Mouse (Mus musculus) thymus, adult 2 months (tissue): ENCODE measurements around the gene Slc25a44.
"Not testable (repeated sequence)": the region's sequence is repeated elsewhere in the genome, so short reads cannot be mapped to it uniquely, and the experiment has no call there.

ENCODE experiments used
- CTCF ChIP-seq: fragments of 200-500 bp; IDR thresholded peaks from 2 replicates; pipeline ENCODE4 v1.5.1; 2012; ENCODE audit warnings: mild to moderate bottlenecking, control low read depth, low read length, moderate library complexity, borderline replicate concordance; ENCODE audit not compliant: control insufficient read depth, poor library complexity, insufficient read depth; ENCODE audit errors: extremely low read depth
- POLR2A ChIP-seq: fragments of 200-500 bp; IDR thresholded peaks from 2 replicates; pipeline ENCODE4 v1.6.1; 2012; ENCODE audit warnings: mild to moderate bottlenecking, low read length, control low read depth, moderate library complexity; ENCODE audit not compliant: control insufficient read depth, poor library complexity, insufficient read depth; ENCODE audit errors: extremely low read depth

DNA sequence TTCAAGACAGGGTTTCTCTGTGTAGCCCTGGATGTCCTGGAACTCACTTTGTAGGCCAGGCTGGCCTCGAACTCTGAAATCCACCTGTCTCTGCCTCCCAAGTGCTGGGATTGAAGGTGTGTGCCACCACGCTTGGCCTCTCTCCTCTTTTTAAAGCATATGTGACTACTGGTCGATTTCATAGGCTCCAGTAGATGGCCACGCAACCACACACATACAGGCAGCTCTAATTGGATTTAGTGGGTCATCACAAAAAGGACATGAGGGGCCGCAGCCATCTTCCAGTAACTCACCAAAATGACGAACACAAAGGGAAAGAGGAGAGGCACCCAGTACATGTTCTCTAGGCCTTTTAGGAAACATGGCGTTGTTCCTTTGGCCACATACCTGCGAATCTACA is 3.7 kb upstream of the Slc25a44 start:
- TF ChIP-seq CTCF, POLR2A: not testable (repeated sequence)
